Mouse (Mus musculus): Measurements from ENCODE around the gene Grik4.

GRCm38 (mm10) chr9:42964366-42964765, 20.1 kb upstream of the Grik4 start:
- TF ChIP-seq POLR2A (IDR thresholded peaks at IDR 0.05; ENCODE audit: low read depth, low read length) (no peak), CTCF (IDR thresholded peaks at IDR 0.05; ENCODE audit: extremely low read depth, insufficient read length, insufficient replicate concordance, low read depth, low read length) (no peak)
